Mouse (Mus musculus) hematopoietic multipotent progenitor cell, adult 10-12 weeks (in vitro differentiated cells): ENCODE results near the gene Pik3r4. TPM values are rescaled to one million over a fixed set of nuclear protein-coding genes. Genes with fewer than 3 reads are reported as not detected.

Source experiments
- polyA plus RNA-seq: library from polyadenylated mRNA; stranded (reverse); fragments of >175 nt; gene quantifications from 2 replicates; pipeline ENCODE4 v1.2.3, GENCODE M21; 2012; ENCODE audit warnings: low replicate concordance

The Pik3r4 gene
- polyA plus RNA-seq = 11.7 and 15.6 TPM in 2 replicates

GRCm38 (mm10) chr9:105642460-105643371, at the start of gene Pik3r4:
Gene Pik3r4, plus strand, starts transcription at chr9:105642978.

Other genes starting within 250 kb of the Pik3r4 start
- 3.2 and 4.0 TPM in 2 replicates for gene Aste1, start 247.6 kb upstream of the Pik3r4 start, polyA plus RNA-seq
- not detected in 2 replicates for gene Nek11, start 247.5 kb upstream of the Pik3r4 start, polyA plus RNA-seq
- gene Atp2c1, start 115.7 kb upstream of the Pik3r4 start, polyA plus RNA-seq = 17.3 and 27.3 TPM in 2 replicates
- gene Col6a6, start 185.2 kb downstream of the Pik3r4 start, polyA plus RNA-seq = 0.01 and 0.03 TPM in 2 replicates